Mouse (Mus musculus) thymus, postnatal 14 days (tissue): ENCODE measurements around the gene Slc25a48.

Source experiments
- DNase-seq: peaks from one replicate; pipeline ENCODE4 v3.0.0; 2021

Slc25a48 gene

DNA sequence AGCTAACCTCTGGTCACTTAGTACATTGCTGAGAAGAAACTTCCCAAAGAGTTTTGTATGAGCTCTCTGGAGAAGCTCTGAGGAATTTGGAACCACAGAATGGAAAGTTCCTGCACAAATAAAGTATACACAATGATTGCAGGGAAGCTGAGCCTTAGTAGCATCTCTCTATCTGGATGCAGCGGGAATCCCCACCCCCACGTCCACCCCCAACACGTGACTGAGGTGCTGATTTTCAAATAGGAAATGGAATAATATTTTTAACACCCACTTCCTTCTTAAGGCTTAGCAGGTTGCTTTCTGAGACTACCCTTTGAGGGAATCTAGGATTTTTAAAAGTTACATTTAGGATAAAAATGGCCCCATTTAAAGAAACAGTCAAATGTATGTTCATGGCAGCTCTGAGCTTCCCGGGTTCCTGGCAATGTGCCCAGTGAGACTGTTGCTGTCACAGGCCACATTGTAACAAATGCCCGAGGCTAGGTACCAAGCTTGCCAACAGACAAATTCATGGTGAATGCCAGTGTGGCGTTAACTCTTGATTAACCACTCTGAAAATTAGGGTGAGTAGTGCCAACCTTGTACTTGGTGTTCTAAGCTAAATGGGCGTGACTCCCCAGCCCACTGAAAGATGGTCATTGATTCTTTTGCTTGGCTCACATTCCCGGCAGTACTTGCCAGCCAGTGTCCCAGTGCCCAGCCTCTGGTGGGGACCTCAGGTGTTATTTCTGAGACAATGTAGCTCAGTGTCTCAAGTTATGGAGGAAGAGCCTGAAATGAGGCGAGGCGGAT is 11.3 kb downstream of the Slc25a48 start:
- DNase-seq = no peak

DNA sequence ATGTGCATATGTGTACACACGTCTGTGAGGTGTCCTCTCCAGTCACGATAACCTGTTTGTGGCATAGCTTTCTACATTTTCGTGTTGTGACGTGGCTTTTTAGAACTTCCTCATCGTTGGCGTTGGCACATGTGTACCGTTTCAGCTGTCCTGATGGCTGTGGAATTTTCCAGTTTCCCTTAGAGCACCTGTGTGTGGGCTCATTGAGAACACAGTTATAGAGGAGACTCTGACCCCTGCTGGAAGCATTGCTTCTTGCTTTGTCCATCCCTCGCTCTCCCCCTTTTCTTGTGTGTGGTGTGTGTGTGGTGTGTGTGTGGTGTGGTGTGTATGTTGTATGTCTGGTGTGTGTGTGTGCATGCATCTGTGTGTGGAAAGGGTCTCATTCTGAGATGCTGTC is 11.9 kb downstream of the Slc25a48 start:
- no peak for DNase-seq

DNA sequence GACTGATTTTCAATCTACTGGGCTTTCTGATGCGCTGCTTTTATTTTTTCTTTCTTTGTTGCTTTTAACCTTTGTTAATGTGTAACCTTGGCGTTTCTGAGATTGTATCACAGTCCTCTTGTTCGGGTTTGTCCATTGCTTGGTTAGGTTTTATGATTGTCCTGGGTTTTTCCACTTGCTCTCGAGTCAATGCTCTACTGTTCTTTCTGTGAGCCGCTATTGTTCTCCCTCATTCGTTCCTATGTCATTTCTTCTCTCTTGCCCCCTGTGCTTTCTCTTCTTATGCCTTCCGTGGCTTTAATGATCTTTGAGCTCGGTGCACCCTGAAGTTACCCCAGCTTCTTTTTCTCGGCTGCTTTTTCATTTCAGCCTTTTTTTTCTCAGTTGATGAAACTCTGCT is 19.8 kb downstream of the Slc25a48 start:
- no peak for DNase-seq

DNA sequence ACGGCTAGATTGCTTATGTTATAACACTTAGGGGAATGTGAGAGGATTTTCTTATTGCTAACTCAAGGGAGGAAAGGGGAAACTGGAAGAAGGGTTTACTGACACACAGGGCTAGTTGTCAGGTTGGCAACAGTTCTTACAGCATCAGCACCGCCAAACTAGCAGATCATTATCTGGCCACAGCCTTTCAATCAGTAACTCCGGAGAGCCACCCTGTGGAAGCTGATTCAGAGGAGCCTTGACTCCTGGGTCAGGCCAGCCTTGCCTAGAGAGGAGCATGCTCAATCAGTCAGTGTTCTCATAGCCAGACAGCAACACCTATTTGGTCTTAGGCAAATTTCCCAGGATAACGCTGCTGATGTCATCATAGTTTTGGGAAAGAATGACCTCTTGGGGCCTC is 23.3 kb downstream of the Slc25a48 start:
- no peak for DNase-seq

- DNase-seq = no peak
These were observed 24.6 kb downstream of the Slc25a48 start for GRCm38 (mm10) chr13:56462791-56463190.

- DNase-seq = no peak
These were observed 25.1 kb downstream of the Slc25a48 start for GRCm38 (mm10) chr13:56463261-56463660.

GRCm38 (mm10) chr13:56463750-56464149 is 25.6 kb downstream of the Slc25a48 start:
- DNase-seq = no peak

- no peak for DNase-seq
These were observed 29.6 kb downstream of the Slc25a48 start for GRCm38 (mm10) chr13:56467786-56468185.

GRCm38 (mm10) chr13:56468536-56468935 is 30.4 kb downstream of the Slc25a48 start:
- DNase-seq = no peak

- DNase-seq = no peak
These were observed 33.1 kb downstream of the Slc25a48 start for GRCm38 (mm10) chr13:56471211-56471610.

DNA sequence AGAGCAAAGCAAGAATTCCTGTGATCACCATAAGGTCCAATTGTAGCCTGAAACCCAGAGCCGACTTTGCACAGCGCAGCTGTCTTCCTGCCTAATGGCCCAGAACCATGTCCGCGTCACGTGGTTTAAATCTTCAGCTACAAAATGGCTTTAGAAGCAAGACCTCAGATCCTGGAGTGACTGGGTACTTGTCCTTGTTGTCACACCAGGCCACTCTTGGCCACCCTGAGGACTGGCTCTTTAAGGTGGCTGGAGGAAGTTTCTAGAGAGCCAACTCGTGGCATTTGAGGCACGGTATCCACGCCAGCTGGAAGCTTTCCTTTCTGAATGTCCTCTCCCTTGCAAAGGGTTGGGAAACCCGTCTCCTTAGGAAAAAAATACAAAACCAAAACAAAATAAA is 33.8 kb downstream of the Slc25a48 start:
- DNase-seq = no peak

DNA sequence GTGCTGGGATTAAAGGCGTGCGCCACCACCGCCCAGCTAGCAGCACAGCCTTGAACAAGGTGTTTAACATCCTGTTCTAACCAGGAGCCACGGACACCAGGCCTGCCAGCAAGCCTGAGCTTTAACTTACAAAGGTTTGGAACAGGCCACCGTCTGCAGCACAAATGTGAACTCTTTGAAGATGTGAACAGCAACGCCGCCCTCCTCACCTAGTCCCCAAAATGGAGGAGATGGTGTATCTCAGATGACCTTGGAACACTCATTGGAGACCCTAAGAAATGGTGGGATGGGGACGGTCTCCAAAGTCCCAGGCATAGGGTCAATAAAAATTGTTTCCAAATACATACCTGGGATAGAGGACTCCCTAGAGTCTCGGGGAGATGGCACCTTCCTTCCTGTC is 34.5 kb downstream of the Slc25a48 start:
- DNase-seq = no peak

DNA sequence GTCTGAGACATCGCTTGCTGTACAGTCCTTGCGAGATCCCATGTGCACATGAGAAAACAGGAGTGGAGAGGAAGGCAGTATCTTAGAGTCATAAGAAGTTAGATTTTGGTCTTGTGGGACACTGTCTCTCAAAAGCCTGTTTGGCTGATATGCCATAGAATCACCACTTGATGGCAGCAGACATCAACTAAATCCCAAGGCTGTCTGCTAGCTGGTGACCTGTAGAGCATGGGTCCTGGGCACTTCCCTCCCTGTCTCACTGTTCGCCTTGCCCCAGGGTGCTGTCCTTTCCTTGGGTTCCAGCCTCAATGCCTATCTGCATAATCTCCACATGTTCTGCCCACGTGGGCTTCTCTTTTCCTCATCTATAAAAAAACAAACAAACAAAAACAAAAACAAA is 37.2 kb downstream of the Slc25a48 start:
- peak; percentile 49 for DNase-seq

GRCm38 (mm10) chr13:56476790-56477189 is 38.6 kb downstream of the Slc25a48 start:
- DNase-seq = peak; percentile 70

GRCm38 (mm10) chr13:56477271-56477670 is 39.1 kb downstream of the Slc25a48 start:
- no peak for DNase-seq

DNA sequence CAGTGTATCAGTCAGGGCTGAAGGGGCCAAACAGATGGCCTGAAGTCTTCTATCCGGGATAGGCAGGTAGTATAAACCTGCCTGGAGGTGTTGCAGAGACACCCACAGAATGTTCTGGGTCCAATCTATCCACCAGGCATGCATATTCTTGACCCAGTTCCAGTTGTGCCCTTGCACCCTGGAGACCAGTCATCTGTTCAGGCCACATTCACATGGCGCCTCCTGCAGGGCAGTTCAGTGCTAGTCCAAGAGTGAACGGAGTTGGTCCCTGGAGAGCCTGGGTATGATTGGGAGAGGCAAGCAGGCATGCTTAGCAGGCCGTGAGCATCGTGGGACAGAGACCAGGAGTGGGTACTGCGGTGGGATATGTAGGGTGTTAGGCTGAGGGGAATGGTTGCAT is 39.9 kb downstream of the Slc25a48 start:
- DNase-seq = no peak

- no peak for DNase-seq
These were observed 44.0 kb downstream of the Slc25a48 start, which contains the start of gene Il9 for GRCm38 (mm10) chr13:56482146-56482545. Gene Il9, minus strand, starts transcription at chr13:56482246.

GRCm38 (mm10) chr13:56488012-56488411 is 49.9 kb downstream of the Slc25a48 start:
- DNase-seq = no peak

GRCm38 (mm10) chr13:56494440-56494839 is 56.3 kb downstream of the Slc25a48 start:
- no peak for DNase-seq

GRCm38 (mm10) chr13:56500132-56500531 is 62.0 kb downstream of the Slc25a48 start:
- DNase-seq = no peak

DNA sequence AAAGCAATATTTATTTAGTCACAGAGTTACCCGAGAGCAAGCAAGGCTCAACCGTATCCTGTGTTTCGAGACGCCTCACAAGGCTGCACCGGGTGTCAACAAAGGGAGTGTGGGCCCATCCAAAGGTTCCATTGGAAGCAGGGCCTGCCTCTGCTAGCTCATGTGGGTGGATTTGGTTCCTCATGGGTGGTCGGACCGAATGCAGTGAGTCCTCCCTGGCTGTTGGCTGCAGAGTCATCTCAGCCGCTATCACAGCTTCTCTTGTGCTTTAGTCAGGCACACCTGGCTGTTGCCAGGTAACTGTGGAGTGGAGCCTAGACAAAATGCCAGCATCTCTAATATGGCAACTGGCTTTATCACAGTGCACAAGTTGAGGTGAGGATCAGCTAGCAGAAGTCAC is 62.5 kb downstream of the Slc25a48 start:
- no peak for DNase-seq

DNA sequence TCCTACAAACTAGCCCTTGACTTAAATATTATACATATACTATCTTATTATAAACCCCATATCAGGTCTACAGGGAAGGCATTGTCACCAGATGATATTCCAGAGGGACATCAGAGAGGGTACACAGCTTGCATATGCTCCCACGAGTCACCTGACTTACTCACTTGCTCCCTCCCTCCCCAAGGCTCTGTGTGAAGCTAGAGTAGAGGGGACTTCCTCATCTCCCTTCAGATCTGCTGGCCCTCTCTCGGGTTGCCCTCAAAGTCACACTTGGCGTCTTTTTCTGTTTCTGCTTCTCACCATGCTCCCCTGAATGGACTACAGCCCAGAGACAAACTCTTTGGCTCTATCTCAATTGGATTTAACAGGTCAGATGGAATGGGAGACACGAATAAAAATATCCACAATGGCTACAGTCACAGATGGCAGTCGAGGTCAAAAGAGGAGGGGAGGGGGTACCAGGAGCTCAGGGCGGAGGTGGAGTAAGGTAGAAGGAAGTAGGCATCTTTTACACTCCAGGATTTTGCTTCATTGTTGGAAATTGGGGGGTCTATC is 63.8 kb downstream of the Slc25a48 start:
- no peak for DNase-seq

- peak; percentile 56 for DNase-seq
These were observed 68.8 kb downstream of the Slc25a48 start for GRCm38 (mm10) chr13:56506871-56507496.

DNA sequence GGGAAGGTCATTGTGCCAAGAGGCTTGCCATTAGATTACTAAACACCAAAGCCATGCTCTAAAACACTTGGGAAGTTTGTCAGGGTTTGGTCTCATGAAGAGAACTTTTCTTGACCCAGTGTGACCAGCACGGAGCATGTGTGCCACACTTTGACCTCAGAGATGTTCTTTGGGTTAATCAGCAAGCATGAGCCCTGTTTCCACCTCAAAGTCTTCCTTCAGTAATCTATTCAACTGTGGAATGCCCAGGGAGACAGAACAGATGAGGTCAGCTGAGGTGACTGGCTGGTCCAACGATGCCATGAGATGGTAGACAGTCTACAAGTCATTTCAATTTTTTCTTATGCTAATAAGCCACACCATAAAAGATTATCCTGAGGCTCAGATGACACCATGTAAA is 71.6 kb downstream of the Slc25a48 start:
- DNase-seq = no peak
